Mouse (Mus musculus): ENCODE results near the gene Chp2. TPM values are rescaled to one million over a fixed set of nuclear protein-coding genes. Genes with fewer than 3 reads are reported as not detected.

Gene Chp2
- total and polyA plus RNA-seq, 3 experiments, result 0.11 TPM; not detected in 2

DNA sequence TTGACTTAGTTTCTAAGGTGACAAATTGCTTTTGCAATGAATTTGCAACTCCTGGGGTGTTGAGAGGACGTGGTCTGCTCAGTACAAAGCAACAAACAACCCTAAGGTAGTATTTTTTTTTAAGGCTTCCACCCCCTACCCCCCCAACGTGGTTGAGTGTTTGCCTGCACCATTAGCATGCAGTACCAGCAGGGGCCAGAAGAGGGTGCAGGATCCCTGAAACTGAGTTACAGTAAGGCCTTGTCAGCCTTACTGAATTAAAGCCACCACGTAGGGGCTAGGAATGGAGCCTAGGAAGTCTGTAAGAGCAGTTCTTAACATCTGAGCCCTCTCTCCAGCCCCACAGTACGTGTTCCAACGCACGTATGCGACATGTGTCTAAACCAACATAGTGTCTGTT is 29.8 kb upstream of the Chp2 start:
- no peaks in the 10 kb centered on the region; the same call in 1 of the 2 replicates for H3K9me3 ChIP-seq (replicated peaks)
- TF ChIP-seq POLR2AphosphoS5 (IDR thresholded peaks at IDR 0.05; ENCODE audit: insufficient replicate concordance, low read depth, low read length) (no peak), CTCF (IDR thresholded peaks at IDR 0.05; ENCODE audit: low read depth, low read length) (peak; percentile 86)
- ATAC-seq (ENCODE audit: extremely low read depth, insufficient number of reproducible peaks, low FRiP score, poor library complexity, severe bottlenecking), result no peak
- peaks cover 11% of the 10 kb centered on the region; the same call in 1 of the 2 replicates for H3K27me3 ChIP-seq (ENCODE audit: insufficient read depth, low read length)
- H3K4me1 ChIP-seq (ENCODE audit: insufficient read depth, low read depth, low read length), result peaks cover 2% of the 10 kb centered on the region; the same call in 1 of the 2 replicates
- DNase-seq (ENCODE audit: low spot score), result peak; percentile 25
- no peaks in the 10 kb centered on the region for H3K36me3 ChIP-seq (replicated peaks)
- no peak overlapping the region for H3K4me3 ChIP-seq (ENCODE audit: low read depth, low read length)

DNA sequence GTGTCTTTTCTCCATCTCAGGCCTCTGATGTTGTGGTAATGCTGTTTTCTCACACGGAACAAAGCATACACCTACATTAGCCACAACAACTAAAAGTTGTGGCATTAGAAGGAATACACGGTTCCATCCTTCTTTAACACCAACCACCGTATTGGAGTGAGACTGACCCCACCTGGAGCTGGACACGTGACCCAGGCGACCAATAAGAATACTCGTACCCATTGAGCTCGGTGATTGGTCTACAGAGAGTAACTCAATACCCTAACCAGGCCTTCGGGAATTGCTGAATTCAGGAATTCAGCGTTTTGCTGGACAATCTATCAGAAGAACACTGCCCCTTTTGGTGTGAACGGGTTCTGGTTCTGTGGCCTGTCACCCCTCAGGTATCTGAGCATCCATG is 28.2 kb upstream of the Chp2 start:
- H3K9me3 ChIP-seq (replicated peaks), result no peaks in the 10 kb centered on the region; the same call in 1 of the 2 replicates
- ATAC-seq (ENCODE audit: extremely low read depth, insufficient number of reproducible peaks, low FRiP score, poor library complexity, severe bottlenecking) (no peak), DNase-seq (ENCODE audit: low spot score) (no peak)
- TF ChIP-seq GATA2 (IDR thresholded peaks at IDR 0.05; ENCODE audit: borderline replicate concordance, low read depth, low read length), result no peak
- no peak for TF ChIP-seq GATA1 (IDR thresholded peaks at IDR 0.05; ENCODE audit: borderline replicate concordance, low read length)
- no peak for TF ChIP-seq CTCF (IDR thresholded peaks at IDR 0.05; ENCODE audit: low read depth, low read length)
- TF ChIP-seq TAL1 (conservative IDR thresholded peaks at IDR 0.05; ENCODE audit: low read depth, low read length), result no peak
- TF ChIP-seq POLR2AphosphoS5 (IDR thresholded peaks at IDR 0.05; ENCODE audit: insufficient replicate concordance, low read depth, low read length), result no peak
- 0 out of 2 replicates have a peak, but pooled peaks cover 8% of the 10 kb centered on the region for H3K27me3 ChIP-seq (ENCODE audit: insufficient read depth, low read length)
- H3K36me3 ChIP-seq (replicated peaks), result no peaks in the 10 kb centered on the region
- H3K4me3 ChIP-seq (ENCODE audit: low read depth, low read length), result no peak overlapping the region
- peaks cover 2% of the 10 kb centered on the region; the same call in 1 of the 2 replicates for H3K4me1 ChIP-seq (ENCODE audit: insufficient read depth, low read depth, low read length)

DNA sequence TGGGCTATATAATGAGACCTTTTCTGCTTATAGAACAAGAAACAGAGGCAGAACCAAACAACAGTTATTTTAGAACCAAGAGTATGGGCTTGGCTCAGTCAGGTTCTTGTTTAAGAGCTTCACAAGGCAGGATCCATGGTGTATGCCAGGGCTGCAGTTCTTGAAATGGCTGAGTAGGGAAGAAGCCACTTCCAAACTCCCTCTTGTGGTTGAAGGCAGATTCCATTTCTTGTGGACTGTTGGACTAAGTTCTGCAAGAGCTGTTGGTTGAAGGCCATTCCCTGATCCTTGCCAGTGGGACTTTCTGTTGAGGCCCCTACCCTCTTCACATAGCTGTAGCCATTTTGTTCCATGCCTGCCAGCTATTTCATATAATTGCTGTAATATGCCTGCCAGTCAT is 25.4 kb upstream of the Chp2 start:
- ATAC-seq (ENCODE audit: extremely low read depth, insufficient number of reproducible peaks, low FRiP score, poor library complexity, severe bottlenecking) (no peak), DNase-seq (ENCODE audit: low spot score) (no peak)
- no peaks in the 10 kb centered on the region for H3K36me3 ChIP-seq (replicated peaks)
- peaks cover 2% of the 10 kb centered on the region; the same call in 1 of the 2 replicates for H3K4me1 ChIP-seq (ENCODE audit: insufficient read depth, low read depth, low read length)
- no peaks in the 10 kb centered on the region; the same call in 1 of the 2 replicates for H3K9me3 ChIP-seq (replicated peaks)
- 0 out of 2 replicates have a peak, but pooled peaks cover 3% of the 10 kb centered on the region for H3K27me3 ChIP-seq (ENCODE audit: insufficient read depth, low read length)
- TF ChIP-seq CTCF (IDR thresholded peaks at IDR 0.05; ENCODE audit: low read depth, low read length) (no peak), GATA1 (IDR thresholded peaks at IDR 0.05; ENCODE audit: borderline replicate concordance, low read length) (no peak), POLR2AphosphoS5 (IDR thresholded peaks at IDR 0.05; ENCODE audit: insufficient replicate concordance, low read depth, low read length) (no peak), GATA2 (IDR thresholded peaks at IDR 0.05; ENCODE audit: borderline replicate concordance, low read depth, low read length) (no peak), TAL1 (conservative IDR thresholded peaks at IDR 0.05; ENCODE audit: low read depth, low read length) (no peak)
- H3K4me3 ChIP-seq (ENCODE audit: low read depth, low read length), result no peak overlapping the region

- no peak overlapping the region for H3K4me3 ChIP-seq (ENCODE audit: low read depth, low read length)
- no peak for ATAC-seq (ENCODE audit: extremely low read depth, insufficient number of reproducible peaks, low FRiP score, poor library complexity, severe bottlenecking)
- H3K36me3 ChIP-seq (replicated peaks), result no peaks in the 10 kb centered on the region
- DNase-seq (ENCODE audit: low spot score), result no peak
- peaks cover 2% of the 10 kb centered on the region; the same call in 1 of the 2 replicates for H3K4me1 ChIP-seq (ENCODE audit: insufficient read depth, low read depth, low read length)
- TF ChIP-seq GATA2 (IDR thresholded peaks at IDR 0.05; ENCODE audit: borderline replicate concordance, low read depth, low read length) (no peak), GATA1 (IDR thresholded peaks at IDR 0.05; ENCODE audit: borderline replicate concordance, low read length) (no peak), POLR2AphosphoS5 (IDR thresholded peaks at IDR 0.05; ENCODE audit: insufficient replicate concordance, low read depth, low read length) (no peak), CTCF (IDR thresholded peaks at IDR 0.05; ENCODE audit: low read depth, low read length) (no peak), TAL1 (conservative IDR thresholded peaks at IDR 0.05; ENCODE audit: low read depth, low read length) (no peak)
- no peaks in the 10 kb centered on the region for H3K27me3 ChIP-seq (ENCODE audit: insufficient read depth, low read length)
- no peaks in the 10 kb centered on the region; the same call in 1 of the 2 replicates for H3K9me3 ChIP-seq (replicated peaks)
Measured at GRCm38 (mm10) chr7:122196771-122197170, 22.5 kb upstream of the Chp2 start.

- Histone ChIP-seq H3K4me1 (ENCODE audit: insufficient read depth, low read depth, low read length) (peaks cover 2% of the 10 kb centered on the region; the same call in 1 of the 2 replicates), H3K9me3 (replicated peaks) (no peaks in the 10 kb centered on the region; the same call in 1 of the 2 replicates), H3K27me3 (ENCODE audit: insufficient read depth, low read length) (no peaks in the 10 kb centered on the region), H3K4me3 (ENCODE audit: low read depth, low read length) (no peak overlapping the region), H3K36me3 (replicated peaks) (no peaks in the 10 kb centered on the region)
- ATAC-seq (ENCODE audit: extremely low read depth, insufficient number of reproducible peaks, low FRiP score, poor library complexity, severe bottlenecking) (no peak; the same call in 1 of the 2 replicates), DNase-seq (ENCODE audit: low spot score) (peak; percentile 38)
- TF ChIP-seq POLR2AphosphoS5 (IDR thresholded peaks at IDR 0.05; ENCODE audit: insufficient replicate concordance, low read depth, low read length) (no peak), CTCF (IDR thresholded peaks at IDR 0.05; ENCODE audit: low read depth, low read length) (peak; percentile 84)
Measured at GRCm38 (mm10) chr7:122197306-122197705, 22.0 kb upstream of the Chp2 start.

DNA sequence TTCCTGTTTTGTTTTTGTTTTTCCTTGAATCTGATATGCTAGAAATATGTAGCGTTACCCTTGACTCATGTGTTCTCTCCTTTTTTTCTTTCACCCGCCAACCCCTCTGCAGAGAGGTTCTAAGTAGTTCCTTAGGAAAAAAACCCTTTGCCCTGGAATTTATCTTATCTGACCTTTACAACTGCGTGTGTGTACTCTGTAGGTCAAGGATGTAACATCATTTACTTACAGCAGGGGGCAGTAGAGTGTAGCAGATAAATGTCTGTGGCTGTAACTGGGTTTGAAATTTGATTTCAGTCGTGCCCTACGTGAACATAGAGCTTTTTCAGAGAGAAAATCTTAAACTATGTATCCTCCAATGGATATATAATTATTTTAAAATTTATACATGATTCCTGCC is 20.0 kb upstream of the Chp2 start:
- TF ChIP-seq CTCF (IDR thresholded peaks at IDR 0.05; ENCODE audit: low read depth, low read length) (0 out of 2 replicates have a peak, but pooled peaks have one; percentile 35), GATA1 (IDR thresholded peaks at IDR 0.05; ENCODE audit: borderline replicate concordance, low read length) (no peak)
- DNase-seq (ENCODE audit: low spot score) (peak; percentile 14), ATAC-seq (ENCODE audit: extremely low read depth, insufficient number of reproducible peaks, low FRiP score, poor library complexity, severe bottlenecking) (no peak)
- Histone ChIP-seq H3K9me3 (replicated peaks) (no peaks in the 10 kb centered on the region), H3K36me3 (replicated peaks) (no peaks in the 10 kb centered on the region), H3K4me3 (ENCODE audit: low read depth, low read length) (no peak overlapping the region), H3K4me1 (ENCODE audit: insufficient read depth, low read depth, low read length) (no peaks in the 10 kb centered on the region), H3K27me3 (ENCODE audit: insufficient read depth, low read length) (peaks cover 6% of the 10 kb centered on the region; the same call in 1 of the 2 replicates)

DNA sequence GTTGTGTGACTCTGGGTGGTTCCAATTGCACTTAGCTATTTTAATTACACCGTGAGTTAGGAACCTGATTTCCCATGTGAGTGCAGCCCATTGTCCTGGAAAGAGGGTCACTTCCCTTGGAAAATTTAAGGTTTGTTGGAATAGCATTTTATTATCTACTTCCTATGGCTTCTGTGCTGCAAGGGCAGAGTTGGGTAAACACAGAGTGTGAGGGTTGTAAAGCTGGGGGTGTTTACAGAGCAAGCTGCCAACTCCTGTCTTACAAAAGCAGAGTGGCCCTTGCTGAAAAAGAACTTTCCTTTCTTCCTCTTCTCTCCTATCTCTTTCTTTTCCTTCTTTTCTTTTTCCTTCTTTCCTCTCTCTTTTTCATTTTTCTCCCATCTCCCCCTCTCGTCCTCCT is 15.4 kb upstream of the Chp2 start:
- no peak overlapping the region for H3K4me3 ChIP-seq (ENCODE audit: low read depth, low read length)
- H3K36me3 ChIP-seq (replicated peaks), result no peaks in the 10 kb centered on the region
- ATAC-seq (ENCODE audit: extremely low read depth, insufficient number of reproducible peaks, low FRiP score, poor library complexity, severe bottlenecking) (no peak), DNase-seq (ENCODE audit: low spot score) (no peak)
- TF ChIP-seq GATA2 (IDR thresholded peaks at IDR 0.05; ENCODE audit: borderline replicate concordance, low read depth, low read length) (no peak), GATA1 (IDR thresholded peaks at IDR 0.05; ENCODE audit: borderline replicate concordance, low read length) (no peak), POLR2AphosphoS5 (IDR thresholded peaks at IDR 0.05; ENCODE audit: insufficient replicate concordance, low read depth, low read length) (no peak), CTCF (IDR thresholded peaks at IDR 0.05; ENCODE audit: low read depth, low read length) (no peak), TAL1 (conservative IDR thresholded peaks at IDR 0.05; ENCODE audit: low read depth, low read length) (no peak)
- H3K4me1 ChIP-seq (ENCODE audit: insufficient read depth, low read depth, low read length), result no peaks in the 10 kb centered on the region
- H3K27me3 ChIP-seq (ENCODE audit: insufficient read depth, low read length), result peaks cover 14% of the 10 kb centered on the region
- H3K9me3 ChIP-seq (replicated peaks), result no peaks in the 10 kb centered on the region
